Mouse (Mus musculus): ENCODE results near the gene Erc1. TPM values are rescaled to one million over a fixed set of nuclear protein-coding genes. Genes with fewer than 3 reads are reported as not detected.

The Erc1 gene
- polyA plus RNA-seq, 1 experiment = 8.4 TPM

- Histone ChIP-seq H3K4me3 (no peak overlapping the region), H3K27me3 (ENCODE audit: control insufficient read depth, insufficient read depth, insufficient read length) (no peaks in the 10 kb centered on the region), H3K79me2 (ENCODE audit: control insufficient read depth, insufficient read depth) (no peaks in the 10 kb centered on the region), H3K4me2 (ENCODE audit: low read depth) (no peak overlapping the region), H3K36me3 (ENCODE audit: control insufficient read depth, insufficient read depth) (peaks cover 5% of the 10 kb centered on the region), H3ac (ENCODE audit: control insufficient read depth, insufficient read length) (no peak overlapping the region)
- TF ChIP-seq POLR2A (IDR thresholded peaks at IDR 0.05; ENCODE audit: insufficient read length, low read depth) = no peak
- TF ChIP-seq POLR2AphosphoS2 (IDR thresholded peaks at IDR 0.05; ENCODE audit: insufficient read length, low read depth) = no peak
- TF ChIP-seq CEBPB (IDR thresholded peaks at IDR 0.05; ENCODE audit: insufficient read depth, poor library complexity, severe bottlenecking) = no peak
- no peak for TF ChIP-seq MAX (IDR thresholded peaks at IDR 0.05; ENCODE audit: low read depth)
- no peak for TF ChIP-seq E2F4 (IDR thresholded peaks at IDR 0.05; ENCODE audit: insufficient read depth)
- TF ChIP-seq MYOD1 (IDR thresholded peaks at IDR 0.05; ENCODE audit: control insufficient read depth in 1 of 3, insufficient read length in 2 of 3, low read depth in 2 of 3) = no peak
- TF ChIP-seq USF1 (IDR thresholded peaks at IDR 0.05; ENCODE audit: low read depth) = no peak
- no peak for TF ChIP-seq TCF3 (IDR thresholded peaks at IDR 0.05; ENCODE audit: insufficient read length, low read depth)
- no peak for TF ChIP-seq TCF12 (IDR thresholded peaks at IDR 0.05; ENCODE audit: insufficient read depth, poor library complexity, severe bottlenecking)
- TF ChIP-seq REST (IDR thresholded peaks at IDR 0.05; ENCODE audit: insufficient read depth, insufficient read length) = no peak
- no peak for TF ChIP-seq MYOG (IDR thresholded peaks at IDR 0.05; ENCODE audit: control insufficient read depth in 1 of 3, insufficient read depth in 1 of 3, insufficient read length in 2 of 3, low read depth in 2 of 3)
- TF ChIP-seq SRF (IDR thresholded peaks at IDR 0.05; ENCODE audit: control insufficient read depth, insufficient read length, low read depth) = no peak
Measured at GRCm38 (mm10) chr6:119712486-119712885, 135.5 kb downstream of the Erc1 start.

GRCm38 (mm10) chr6:119711649-119712305 lies 136.2 kb downstream of the Erc1 start:
- Histone ChIP-seq H3K79me2 (ENCODE audit: control insufficient read depth, insufficient read depth) (no peaks in the 10 kb centered on the region), H3K4me2 (ENCODE audit: low read depth) (no peak overlapping the region), H3K27me3 (ENCODE audit: control insufficient read depth, insufficient read depth, insufficient read length) (no peaks in the 10 kb centered on the region), H3ac (ENCODE audit: control insufficient read depth, insufficient read length) (no peak overlapping the region), H3K36me3 (ENCODE audit: control insufficient read depth, insufficient read depth) (peaks cover 5% of the 10 kb centered on the region), H3K4me3 (no peak overlapping the region)
- TF ChIP-seq MAX (IDR thresholded peaks at IDR 0.05; ENCODE audit: low read depth) = no peak
- no peak for TF ChIP-seq TCF3 (IDR thresholded peaks at IDR 0.05; ENCODE audit: insufficient read length, low read depth)
- TF ChIP-seq POLR2A (IDR thresholded peaks at IDR 0.05; ENCODE audit: insufficient read length, low read depth) = no peak
- no peak for TF ChIP-seq REST (IDR thresholded peaks at IDR 0.05; ENCODE audit: insufficient read depth, insufficient read length)
- no peak for TF ChIP-seq TCF12 (IDR thresholded peaks at IDR 0.05; ENCODE audit: insufficient read depth, poor library complexity, severe bottlenecking)
- TF ChIP-seq E2F4 (IDR thresholded peaks at IDR 0.05; ENCODE audit: insufficient read depth) = no peak
- no peak for TF ChIP-seq USF1 (IDR thresholded peaks at IDR 0.05; ENCODE audit: low read depth)
- no peak for TF ChIP-seq MYOD1 (IDR thresholded peaks at IDR 0.05; ENCODE audit: control insufficient read depth in 1 of 3, insufficient read length in 2 of 3, low read depth in 2 of 3)
- TF ChIP-seq SRF (IDR thresholded peaks at IDR 0.05; ENCODE audit: control insufficient read depth, insufficient read length, low read depth) = no peak
- TF ChIP-seq CEBPB (IDR thresholded peaks at IDR 0.05; ENCODE audit: insufficient read depth, poor library complexity, severe bottlenecking) = no peak
- TF ChIP-seq MYOG (IDR thresholded peaks at IDR 0.05; ENCODE audit: control insufficient read depth in 1 of 3, insufficient read depth in 1 of 3, insufficient read length in 2 of 3, low read depth in 2 of 3) = no peak
- no peak for TF ChIP-seq POLR2AphosphoS2 (IDR thresholded peaks at IDR 0.05; ENCODE audit: insufficient read length, low read depth)

DNA sequence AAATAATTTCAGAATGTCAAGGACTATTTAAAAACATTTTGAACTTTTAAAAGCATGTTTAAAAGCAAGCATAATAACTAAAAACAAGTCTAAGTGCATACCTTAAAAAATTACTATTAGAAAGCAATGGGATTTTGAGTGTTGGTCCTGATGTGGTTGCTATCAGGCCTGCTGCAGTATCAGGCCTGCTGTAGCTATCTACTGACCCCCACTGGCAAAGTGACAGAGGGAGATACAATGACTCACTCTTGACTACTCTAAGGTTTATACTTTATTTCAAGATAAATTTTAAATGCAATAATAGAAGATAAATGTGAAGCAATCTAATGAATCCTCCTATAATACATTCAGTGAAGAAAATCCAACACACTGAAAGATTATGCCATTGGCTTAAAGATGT lies 138.4 kb downstream of the Erc1 start:
- H3K27me3 ChIP-seq (ENCODE audit: control insufficient read depth, insufficient read depth, insufficient read length) = no peaks in the 10 kb centered on the region
- H3K36me3 ChIP-seq (ENCODE audit: control insufficient read depth, insufficient read depth) = peaks cover 5% of the 10 kb centered on the region
- H3K4me2 ChIP-seq (ENCODE audit: low read depth) = no peak overlapping the region
- TF ChIP-seq TCF12 (IDR thresholded peaks at IDR 0.05; ENCODE audit: insufficient read depth, poor library complexity, severe bottlenecking) = no peak
- TF ChIP-seq CEBPB (IDR thresholded peaks at IDR 0.05; ENCODE audit: insufficient read depth, poor library complexity, severe bottlenecking) = no peak
- TF ChIP-seq SRF (IDR thresholded peaks at IDR 0.05; ENCODE audit: control insufficient read depth, insufficient read length, low read depth) = no peak
- TF ChIP-seq TCF3 (IDR thresholded peaks at IDR 0.05; ENCODE audit: insufficient read length, low read depth) = no peak
- no peak for TF ChIP-seq MYOD1 (IDR thresholded peaks at IDR 0.05; ENCODE audit: control insufficient read depth in 1 of 3, insufficient read length in 2 of 3, low read depth in 2 of 3)
- TF ChIP-seq MYOG (IDR thresholded peaks at IDR 0.05; ENCODE audit: control insufficient read depth in 1 of 3, insufficient read depth in 1 of 3, insufficient read length in 2 of 3, low read depth in 2 of 3) = no peak
- no peak for TF ChIP-seq USF1 (IDR thresholded peaks at IDR 0.05; ENCODE audit: low read depth)
- TF ChIP-seq E2F4 (IDR thresholded peaks at IDR 0.05; ENCODE audit: insufficient read depth) = no peak
- TF ChIP-seq REST (IDR thresholded peaks at IDR 0.05; ENCODE audit: insufficient read depth, insufficient read length) = no peak
- TF ChIP-seq POLR2A (IDR thresholded peaks at IDR 0.05; ENCODE audit: insufficient read length, low read depth) = no peak
- no peak for TF ChIP-seq POLR2AphosphoS2 (IDR thresholded peaks at IDR 0.05; ENCODE audit: insufficient read length, low read depth)
- TF ChIP-seq MAX (IDR thresholded peaks at IDR 0.05; ENCODE audit: low read depth) = no peak
- no peak overlapping the region for H3ac ChIP-seq (ENCODE audit: control insufficient read depth, insufficient read length)
- H3K4me3 ChIP-seq = no peak overlapping the region
- no peaks in the 10 kb centered on the region for H3K79me2 ChIP-seq (ENCODE audit: control insufficient read depth, insufficient read depth)

GRCm38 (mm10) chr6:119707911-119708310 lies 140.1 kb downstream of the Erc1 start:
- no peak overlapping the region for H3ac ChIP-seq (ENCODE audit: control insufficient read depth, insufficient read length)
- peaks cover 3% of the 10 kb centered on the region for H3K36me3 ChIP-seq (ENCODE audit: control insufficient read depth, insufficient read depth)
- H3K27me3 ChIP-seq (ENCODE audit: control insufficient read depth, insufficient read depth, insufficient read length) = no peaks in the 10 kb centered on the region
- no peaks in the 10 kb centered on the region for H3K79me2 ChIP-seq (ENCODE audit: control insufficient read depth, insufficient read depth)
- TF ChIP-seq E2F4 (IDR thresholded peaks at IDR 0.05; ENCODE audit: insufficient read depth) (no peak), POLR2AphosphoS2 (IDR thresholded peaks at IDR 0.05; ENCODE audit: insufficient read length, low read depth) (no peak), MYOG (IDR thresholded peaks at IDR 0.05; ENCODE audit: control insufficient read depth in 1 of 3, insufficient read depth in 1 of 3, insufficient read length in 2 of 3, low read depth in 2 of 3) (no peak), MAX (IDR thresholded peaks at IDR 0.05; ENCODE audit: low read depth) (no peak), REST (IDR thresholded peaks at IDR 0.05; ENCODE audit: insufficient read depth, insufficient read length) (no peak), SRF (IDR thresholded peaks at IDR 0.05; ENCODE audit: control insufficient read depth, insufficient read length, low read depth) (no peak), TCF3 (IDR thresholded peaks at IDR 0.05; ENCODE audit: insufficient read length, low read depth) (no peak), CEBPB (IDR thresholded peaks at IDR 0.05; ENCODE audit: insufficient read depth, poor library complexity, severe bottlenecking) (no peak), USF1 (IDR thresholded peaks at IDR 0.05; ENCODE audit: low read depth) (no peak), TCF12 (IDR thresholded peaks at IDR 0.05; ENCODE audit: insufficient read depth, poor library complexity, severe bottlenecking) (no peak), POLR2A (IDR thresholded peaks at IDR 0.05; ENCODE audit: insufficient read length, low read depth) (no peak), MYOD1 (IDR thresholded peaks at IDR 0.05; ENCODE audit: control insufficient read depth in 1 of 3, insufficient read length in 2 of 3, low read depth in 2 of 3) (no peak)
- no peak overlapping the region for H3K4me2 ChIP-seq (ENCODE audit: low read depth)
- H3K4me3 ChIP-seq = no peak overlapping the region
